Mouse (Mus musculus) liver, adult (tissue): Measurements from ENCODE around the gene Csf3.

Source experiments
- GATA4 ChIP-seq: IDR thresholded peaks from 2 replicates; pipeline ENCODE4 v1.6.1; 2014; ENCODE audit warnings: mild to moderate bottlenecking, low read length; ENCODE audit not compliant: insufficient replicate concordance

Gene Csf3

GRCm38 (mm10) chr11:98695408-98695807, 5.7 kb upstream of the Csf3 start:
- no peak for TF ChIP-seq GATA4

DNA sequence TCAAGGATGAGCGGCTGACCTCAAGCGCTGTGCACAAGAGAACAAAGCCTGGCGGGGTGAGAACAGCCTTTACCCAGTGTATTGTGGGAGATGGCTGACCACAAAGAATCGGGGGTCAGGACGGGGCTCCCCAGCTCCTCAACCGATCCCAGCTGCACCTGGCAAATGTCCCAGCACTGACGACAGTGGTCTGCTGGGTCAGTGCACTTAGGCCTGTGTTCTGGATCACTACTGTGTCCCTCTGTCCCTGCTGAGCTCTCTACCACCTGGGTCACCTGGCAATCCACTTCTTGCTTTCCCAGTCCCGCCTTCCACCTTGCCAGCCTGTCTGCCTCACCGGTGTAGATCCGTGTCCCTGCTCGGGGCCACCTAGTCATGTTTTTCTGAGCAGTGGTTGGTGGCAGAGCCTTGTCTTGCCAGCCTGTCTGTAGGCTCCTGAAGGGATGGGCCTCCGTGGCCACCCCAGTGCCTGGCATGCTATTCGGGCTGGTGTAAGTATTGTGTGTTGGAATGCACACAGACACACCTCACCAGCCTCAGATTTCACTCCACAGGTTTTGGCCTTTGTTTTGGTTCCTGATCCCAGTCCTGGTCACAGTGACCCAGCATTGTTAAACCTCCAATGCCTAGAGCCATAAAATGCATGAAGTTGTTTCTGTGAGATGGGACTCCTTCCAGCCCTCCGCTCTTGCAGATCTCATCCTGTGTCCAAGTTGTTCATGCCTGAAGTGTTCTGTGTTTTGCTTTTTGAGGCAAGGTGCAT, 4.4 kb upstream of the Csf3 start:
- no peak for TF ChIP-seq GATA4

GRCm38 (mm10) chr11:98697225-98697624, 3.8 kb upstream of the Csf3 start:
- TF ChIP-seq GATA4 = no peak

DNA sequence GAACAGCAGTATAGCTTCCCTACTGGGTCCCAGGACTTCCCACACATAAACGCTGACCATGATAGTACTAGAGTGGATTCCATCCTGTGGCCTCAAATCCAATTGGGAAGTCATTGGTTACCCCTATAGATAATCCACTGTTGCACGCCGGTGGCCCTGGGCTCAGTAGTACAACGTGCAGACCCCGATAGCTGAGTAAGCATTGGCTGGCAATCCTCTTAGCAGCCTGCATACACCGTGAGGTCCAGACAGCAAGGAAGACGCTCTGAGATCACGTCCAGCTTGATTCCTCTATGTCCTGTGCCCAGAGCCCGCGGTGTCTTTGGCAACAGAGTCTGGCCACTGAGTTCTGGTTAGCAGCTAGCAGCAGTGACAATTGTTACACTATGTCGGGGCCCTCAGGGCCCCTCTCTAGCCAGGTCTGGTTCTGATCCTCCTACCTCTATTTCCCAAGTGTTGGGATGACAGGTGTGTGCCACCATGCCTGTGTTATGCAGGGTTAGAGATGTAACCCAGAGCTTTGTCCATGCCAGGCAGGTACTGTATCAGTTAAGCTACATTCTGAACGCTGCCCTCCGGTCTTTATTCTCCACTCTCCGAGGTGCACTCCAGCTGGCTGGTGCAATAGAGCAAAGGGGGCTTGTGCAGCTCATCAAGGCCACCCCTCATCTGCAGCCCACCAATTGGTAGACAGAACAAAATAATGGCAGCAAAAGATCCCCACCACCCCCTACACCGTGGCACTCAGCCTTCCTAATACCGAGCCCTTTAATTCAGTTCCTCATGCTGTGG, 2.0 kb upstream of the Csf3 start:
- no peak for TF ChIP-seq GATA4

DNA sequence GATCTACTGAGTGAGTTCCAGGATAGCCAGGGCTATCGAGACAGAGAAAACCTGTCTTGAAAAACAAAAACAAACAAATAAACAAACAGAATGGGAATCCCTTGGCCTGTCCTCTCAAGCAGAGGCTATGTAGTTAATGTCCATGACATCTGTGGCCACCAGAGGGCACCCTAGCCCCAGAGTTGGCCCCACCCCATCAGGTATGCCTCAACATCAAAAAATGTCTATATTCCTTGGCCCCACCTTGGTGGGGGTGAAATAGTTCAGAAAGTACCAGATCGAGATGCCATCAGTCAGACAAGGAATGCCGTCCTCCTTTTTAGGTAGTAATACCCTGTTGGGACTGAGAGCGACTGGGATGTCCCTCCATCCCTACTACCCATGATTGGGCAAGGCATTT, 1.2 kb upstream of the Csf3 start:
- TF ChIP-seq GATA4 = no peak

- no peak for TF ChIP-seq GATA4
Measured at GRCm38 (mm10) chr11:98702323-98702722, 1.3 kb downstream of the Csf3 start.

GRCm38 (mm10) chr11:98705021-98705420, 4.0 kb downstream of the Csf3 start:
- TF ChIP-seq GATA4 = no peak

GRCm38 (mm10) chr11:98707401-98708281, 6.6 kb downstream of the Csf3 start:
- TF ChIP-seq GATA4 = no peak

DNA sequence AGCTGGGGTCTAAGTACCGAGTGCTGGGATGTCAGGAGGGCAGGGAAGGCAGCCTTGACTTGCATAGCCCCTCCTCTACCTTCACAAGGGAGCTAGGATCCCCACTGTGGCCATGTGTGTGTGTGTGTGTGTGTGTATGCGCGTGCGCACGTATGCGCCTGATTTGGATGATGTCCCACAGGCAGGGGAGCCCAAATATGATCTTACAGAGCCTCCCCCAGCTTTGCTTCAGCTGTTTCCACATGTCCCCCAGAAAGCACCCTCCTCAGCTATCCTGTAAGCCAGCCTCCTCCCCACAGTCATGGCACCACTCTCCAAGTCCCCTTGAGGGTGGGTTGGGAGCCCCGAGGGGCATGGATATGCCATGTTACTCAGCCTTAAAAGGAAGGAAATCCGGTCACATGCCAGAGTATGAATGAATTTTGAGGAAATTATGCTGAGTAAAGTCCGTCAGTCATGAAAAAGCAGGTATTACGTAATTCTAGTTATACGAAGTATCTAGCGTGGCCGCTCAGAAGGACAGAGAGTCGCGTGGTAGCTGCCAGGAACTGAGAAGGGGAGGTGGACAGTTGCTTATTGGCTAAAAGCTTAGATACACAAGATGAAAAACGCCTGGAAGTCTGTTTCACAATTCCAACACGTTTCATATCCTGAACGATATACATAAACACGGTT, 7.4 kb downstream of the Csf3 start:
- TF ChIP-seq GATA4 = no peak

- TF ChIP-seq GATA4 = no peak
Measured at GRCm38 (mm10) chr11:98709001-98709741, 8.1 kb downstream of the Csf3 start.

- TF ChIP-seq GATA4 = no peak; the same call in 1 of the 2 replicates
Measured at GRCm38 (mm10) chr11:98710416-98711045, 9.5 kb downstream of the Csf3 start.

DNA sequence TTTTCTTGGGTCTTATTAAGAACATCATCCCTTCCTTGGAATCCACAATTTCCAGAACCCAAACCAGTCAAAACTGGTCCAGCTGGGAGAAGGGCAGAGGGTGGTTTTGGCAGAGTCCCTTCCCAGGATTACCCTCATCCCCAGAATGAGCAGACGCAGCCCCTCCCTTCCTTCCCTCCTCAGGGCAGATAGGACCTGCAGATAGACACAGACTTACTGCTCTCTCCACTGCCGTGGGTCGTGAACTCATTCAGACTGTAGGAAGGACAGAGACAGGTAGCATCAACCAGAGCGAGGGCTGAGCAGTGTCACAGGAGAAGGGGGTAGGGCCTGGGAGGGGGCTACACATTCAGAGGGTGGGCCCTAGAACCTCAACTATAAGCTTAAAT, 10.0 kb downstream of the Csf3 start:
- TF ChIP-seq GATA4 = no peak

DNA sequence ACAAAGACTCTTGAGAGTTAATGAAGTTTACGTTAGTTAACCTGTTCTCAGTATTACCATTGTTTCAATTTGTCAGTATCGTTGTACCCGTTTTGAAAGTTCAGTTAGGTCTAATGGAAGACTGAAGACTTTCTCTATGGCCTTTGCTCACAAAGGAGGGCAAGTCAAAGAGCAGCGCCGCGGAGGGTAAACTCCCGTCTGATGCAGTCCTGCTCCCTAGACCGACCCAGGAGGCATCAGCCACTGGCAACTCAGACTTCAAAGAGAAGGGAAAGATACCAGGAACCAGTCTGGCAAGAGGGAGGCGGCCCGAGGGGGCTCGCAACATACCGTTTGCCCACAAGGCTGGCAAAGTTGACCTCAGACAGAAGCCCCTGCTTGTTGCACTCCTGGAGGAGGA, 12.6 kb downstream of the Csf3 start:
- no peak for TF ChIP-seq GATA4

DNA sequence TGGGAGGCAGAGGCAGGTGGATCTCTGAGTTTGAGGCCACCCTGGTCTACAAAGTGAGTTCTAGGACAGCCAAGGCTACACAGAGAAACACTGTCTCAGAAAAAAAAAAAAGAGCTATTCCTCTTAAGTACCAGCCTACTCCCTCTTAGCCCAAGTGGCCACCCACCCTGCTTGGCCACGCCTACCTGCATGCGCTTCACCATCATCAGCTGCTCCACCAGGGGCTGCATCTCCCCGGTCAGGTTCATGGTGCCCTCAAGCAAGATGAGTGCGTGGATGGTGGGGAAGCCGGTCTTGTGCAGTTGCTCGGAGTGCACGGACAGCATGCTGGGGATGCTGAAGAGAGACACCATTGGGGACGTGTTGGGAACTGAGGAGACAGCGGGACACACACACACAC, 14.9 kb downstream of the Csf3 start:
- no peak for TF ChIP-seq GATA4
